Mouse (Mus musculus): ENCODE data around the gene Rbpj.

Gene Rbpj

DNA sequence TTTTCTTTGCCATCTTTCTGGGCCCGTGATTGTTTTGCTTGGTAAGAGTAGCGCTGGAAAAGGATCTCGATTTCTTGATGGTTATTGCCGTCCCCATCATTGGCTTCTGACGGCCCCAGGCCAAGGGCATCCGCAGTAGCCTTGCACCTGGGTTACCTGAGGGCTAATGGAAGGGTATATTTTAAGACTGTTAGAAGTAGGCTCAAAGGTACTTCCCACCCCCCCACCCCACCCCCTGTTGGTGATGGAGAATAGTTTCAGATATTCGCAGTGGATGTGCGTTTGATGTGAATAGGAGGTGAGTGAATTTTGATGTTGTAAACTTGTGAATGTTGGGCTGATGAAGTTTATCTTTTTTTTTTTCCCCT lies 125.7 kb downstream of the Rbpj start:
- DNase-seq (ENCODE audit: low read depth), result peak; percentile 53

DNA sequence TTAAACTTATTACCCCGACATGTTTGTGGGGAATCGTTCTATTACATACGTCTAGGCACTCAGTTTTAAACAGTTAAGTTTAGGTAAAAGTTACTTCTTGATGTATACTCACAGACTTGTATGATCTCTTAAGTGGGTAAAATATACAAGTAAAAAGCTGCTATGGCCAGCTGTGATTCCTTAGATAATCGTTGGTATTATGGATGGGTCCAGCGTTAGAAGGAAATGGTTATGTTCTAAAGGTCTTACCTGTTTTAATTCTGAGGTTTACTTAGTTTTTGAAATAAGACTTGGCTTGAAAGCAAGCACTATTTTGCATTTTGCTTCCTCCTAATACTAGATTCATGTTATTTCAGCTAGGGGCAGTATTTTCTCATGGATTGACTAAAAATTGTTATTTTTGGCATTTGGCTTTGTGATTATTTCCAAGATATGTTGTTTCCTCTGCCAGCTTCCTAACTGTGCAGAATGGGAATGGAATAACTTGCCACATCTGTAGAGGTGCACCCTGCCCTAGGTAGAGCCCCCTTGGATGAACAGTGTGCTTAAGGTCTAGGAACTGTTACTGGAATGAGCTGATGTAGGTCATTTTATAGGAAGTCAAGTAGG lies 127.2 kb downstream of the Rbpj start:
- peak; percentile 58 for DNase-seq (ENCODE audit: low read depth)

DNA sequence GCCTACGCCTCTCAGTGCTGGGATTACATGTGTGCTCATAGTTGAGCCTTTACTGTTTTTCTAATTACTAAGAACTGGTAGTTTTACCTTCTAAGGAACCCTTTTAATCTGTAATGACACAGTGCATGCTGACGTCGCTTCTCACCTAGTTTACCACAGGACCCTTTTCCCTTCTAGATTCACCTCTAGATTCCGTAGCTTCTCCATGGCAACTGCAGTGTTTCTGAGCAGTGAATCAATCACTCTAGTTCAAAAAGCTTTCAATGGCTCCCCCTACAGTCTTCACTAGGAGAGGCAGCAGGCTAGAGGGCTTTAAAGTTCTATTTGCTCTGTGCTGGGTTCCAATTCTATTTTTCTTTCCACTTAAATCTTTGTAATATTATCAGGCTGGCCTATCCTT lies 128.3 kb downstream of the Rbpj start:
- peak; percentile 76 for DNase-seq (ENCODE audit: low read depth)

DNA sequence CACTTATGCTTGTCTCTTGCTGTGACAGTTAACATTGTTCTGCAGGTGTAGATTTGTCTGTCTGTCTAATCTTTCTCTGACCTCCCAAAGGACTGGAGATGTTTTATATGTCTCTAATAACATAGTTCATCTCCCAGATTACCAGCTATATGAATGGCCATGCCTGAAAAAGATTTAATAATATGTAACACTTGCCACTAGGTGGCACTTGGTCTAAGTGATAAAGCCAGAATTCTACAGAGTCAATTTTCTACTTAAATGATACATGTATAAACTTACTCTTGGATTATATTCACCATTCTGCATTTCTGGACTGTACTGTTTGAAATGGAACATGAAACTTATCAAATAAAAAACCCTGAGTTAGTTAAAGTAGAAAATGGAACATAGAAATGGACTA lies 132.6 kb downstream of the Rbpj start:
- DNase-seq (ENCODE audit: low read depth), result peak; percentile 66

DNA sequence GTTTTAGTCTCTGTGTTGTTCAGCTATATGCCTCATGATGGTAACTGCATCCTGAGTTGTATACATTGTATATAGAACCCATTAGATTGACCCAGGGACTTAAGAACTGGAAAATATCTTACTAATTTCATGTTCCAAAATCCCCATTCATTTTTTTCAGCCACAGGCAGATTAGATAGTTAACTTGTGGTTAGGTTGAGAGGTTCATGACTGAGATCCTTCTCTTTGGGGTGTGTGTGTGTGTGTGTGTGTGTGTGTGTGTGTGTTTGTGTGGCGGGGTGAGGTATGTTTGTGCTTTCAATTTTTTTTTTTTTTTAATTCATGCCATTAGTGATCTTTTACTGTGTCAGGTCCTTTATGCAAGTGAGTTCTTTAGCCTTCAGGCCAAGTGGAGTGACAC lies 133.2 kb downstream of the Rbpj start:
- no peak for DNase-seq (ENCODE audit: low read depth)

DNA sequence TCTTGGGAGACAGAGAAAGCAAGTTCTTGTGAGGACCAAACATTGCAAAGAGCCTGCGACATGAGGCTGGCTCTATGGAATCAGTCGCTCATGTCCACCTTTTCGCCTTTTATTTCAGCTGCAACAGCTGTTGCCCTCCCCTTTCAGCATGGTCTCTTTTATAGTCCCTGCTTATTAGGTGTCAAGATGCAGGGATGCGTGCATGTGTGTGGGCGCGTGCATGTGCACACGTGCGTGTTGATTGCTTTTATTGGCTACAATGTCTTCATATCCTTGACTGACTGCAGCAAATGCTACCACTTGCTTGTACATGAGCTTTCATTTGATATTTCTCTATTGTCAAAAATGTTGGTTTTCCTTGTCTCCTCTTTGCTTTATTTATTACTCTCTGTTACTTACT lies 136.2 kb downstream of the Rbpj start:
- no peak for DNase-seq (ENCODE audit: low read depth)

DNA sequence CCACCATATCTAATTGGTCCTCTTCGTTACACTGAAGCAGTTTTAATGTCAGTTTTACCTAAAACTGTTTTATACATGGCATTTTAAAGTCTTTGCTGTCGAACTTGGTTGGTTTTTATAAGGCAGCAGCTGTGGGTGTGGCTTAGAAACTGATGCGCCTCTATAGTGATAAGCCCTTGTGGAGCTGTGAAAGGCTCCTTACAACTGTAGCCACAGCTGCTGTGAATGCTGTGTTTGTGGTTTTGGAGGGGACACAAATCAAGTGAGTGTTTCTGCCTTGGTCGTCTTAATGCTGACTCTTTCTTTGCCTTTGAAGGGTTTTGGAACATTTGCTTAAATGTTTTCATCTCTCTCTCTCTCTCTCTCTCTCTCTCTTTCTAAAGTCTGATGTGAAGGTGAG lies 139.5 kb downstream of the Rbpj start:
- no peak for DNase-seq (ENCODE audit: low read depth)

DNA sequence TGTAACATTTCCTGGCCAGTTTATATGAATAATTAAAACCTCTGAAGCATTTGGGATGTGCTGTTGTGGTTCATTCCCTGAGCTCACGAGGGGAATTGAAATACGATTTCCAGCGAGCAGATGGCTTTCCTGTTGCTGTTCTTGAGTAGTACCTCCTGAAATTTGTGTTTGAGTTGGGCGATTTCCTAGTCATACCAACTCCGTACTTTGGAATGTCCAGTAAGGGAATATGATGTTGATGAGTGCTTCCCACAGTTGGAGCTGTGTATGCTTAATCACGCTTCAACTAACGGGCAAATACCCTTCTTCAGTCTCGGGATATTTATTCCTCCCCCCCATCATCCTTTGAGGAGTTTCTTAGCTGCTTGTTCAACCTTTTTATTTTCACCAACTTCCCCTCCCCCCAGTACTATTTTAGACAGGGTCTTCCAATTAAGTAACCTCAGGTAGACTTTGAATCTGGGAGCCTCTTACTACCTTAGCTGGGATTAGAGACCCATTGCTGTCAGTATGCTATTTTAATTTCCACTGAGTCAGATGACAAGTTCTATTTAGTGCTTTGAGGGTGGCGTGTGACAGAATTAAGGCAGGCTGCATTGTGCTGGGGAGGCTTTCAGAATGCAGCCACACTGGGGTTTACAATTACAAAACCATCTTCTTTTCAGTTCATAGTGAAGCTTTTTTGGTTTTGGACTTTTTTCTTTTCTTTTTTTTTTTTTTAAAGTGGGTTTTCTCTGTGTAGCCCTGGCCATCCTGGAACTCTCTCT lies 141.5 kb downstream of the Rbpj start:
- no peak for DNase-seq (ENCODE audit: low read depth)

DNA sequence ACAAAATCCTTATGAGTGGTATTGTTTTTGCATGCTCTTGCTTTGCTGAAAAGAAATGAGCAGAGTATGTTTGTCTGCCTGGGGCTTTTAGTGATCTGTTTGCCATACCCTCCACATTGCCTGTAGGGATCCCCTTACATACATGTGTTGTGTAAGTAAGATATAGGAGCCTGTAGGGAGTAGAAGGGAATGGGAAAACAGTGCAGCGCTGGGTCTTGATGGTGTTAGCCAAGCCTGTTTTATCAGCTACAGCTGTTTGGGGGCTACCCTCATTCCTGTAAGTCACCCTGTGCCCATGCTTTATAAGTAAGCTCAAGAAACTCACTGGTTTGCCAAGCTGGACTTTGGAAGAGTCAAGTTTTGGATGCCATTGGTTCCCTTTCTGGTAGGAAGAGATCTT lies 152.9 kb downstream of the Rbpj start:
- DNase-seq (ENCODE audit: low read depth), result no peak

DNA sequence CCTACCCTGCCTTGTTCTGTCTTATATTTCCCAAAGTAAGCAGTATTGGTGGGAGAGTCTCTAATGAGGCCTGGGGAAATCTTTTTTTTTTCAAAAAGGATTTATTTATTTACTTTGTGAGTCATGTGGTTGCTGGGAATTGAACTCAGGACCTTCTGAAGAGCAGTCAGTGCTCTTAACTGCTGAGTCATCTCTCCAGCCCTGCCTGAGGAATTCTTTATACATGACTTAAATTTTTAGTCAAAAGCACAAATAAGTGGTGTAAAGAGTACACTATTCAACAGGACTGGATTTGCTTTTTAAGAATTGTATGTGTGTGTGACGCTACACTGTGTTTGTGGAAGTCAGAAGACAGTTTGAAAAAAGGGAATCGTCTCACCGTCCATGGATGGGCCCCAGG lies 166.1 kb downstream of the Rbpj start:
- peak; percentile 76 for DNase-seq (ENCODE audit: low read depth)

DNA sequence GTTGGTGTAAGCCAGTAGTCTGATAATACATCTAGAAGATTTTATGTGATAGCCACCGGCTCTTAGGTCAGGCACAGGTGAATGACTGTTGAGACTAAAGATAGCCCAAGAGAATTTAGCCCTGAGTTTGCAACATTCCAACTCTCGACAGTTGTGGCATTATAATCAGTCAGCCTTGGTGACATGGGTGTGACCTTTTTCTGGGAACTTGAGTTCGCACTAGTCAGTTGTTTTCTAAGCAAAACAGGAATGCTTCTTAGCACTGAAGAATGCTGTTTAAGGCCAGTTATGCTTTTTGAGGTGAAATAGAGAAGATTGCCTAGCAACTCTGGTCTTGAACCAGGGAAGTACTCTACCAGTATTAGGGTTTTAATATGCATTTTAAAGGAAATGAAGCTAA lies 170.8 kb downstream of the Rbpj start:
- no peak for DNase-seq (ENCODE audit: low read depth)

DNA sequence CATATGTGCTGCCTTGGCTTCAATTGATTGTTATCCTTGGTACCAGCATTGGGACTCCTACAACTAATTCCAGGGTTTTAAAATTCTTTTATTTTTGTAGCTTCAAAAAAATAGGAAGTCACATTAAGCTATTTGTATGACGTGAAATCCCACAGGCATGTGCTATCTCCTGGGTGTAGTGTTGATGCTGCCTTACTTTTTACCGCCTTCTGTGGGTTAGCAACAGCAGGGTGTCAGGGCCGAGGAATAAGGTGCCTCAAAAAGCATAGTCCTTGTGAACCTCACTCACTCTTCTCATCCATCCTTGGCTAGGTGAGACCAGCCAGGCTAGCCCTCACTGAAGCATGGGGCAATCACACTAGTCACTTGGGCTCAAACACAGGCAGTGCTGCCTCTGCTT lies 171.3 kb downstream of the Rbpj start:
- DNase-seq (ENCODE audit: low read depth), result no peak

DNA sequence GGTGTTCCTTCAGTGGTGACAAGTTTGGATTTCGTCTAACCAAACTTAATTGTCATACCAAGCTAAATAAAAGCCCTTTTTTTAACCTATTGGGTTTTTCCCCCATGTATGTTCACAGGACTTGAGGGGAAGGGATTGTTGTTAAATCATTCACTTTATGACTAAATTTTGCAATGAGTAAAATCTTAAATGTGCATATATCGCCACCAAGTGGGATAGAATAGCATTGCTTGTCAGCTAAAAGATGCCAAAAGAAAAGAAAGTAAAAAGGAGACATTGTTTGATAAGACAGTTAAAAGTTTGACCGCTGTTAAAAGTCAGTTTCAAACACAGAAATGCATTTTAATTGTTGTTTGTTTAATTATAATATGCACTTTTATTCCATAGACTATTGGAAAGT lies 172.7 kb downstream of the Rbpj start:
- peak; percentile 83 for DNase-seq (ENCODE audit: low read depth)

DNA sequence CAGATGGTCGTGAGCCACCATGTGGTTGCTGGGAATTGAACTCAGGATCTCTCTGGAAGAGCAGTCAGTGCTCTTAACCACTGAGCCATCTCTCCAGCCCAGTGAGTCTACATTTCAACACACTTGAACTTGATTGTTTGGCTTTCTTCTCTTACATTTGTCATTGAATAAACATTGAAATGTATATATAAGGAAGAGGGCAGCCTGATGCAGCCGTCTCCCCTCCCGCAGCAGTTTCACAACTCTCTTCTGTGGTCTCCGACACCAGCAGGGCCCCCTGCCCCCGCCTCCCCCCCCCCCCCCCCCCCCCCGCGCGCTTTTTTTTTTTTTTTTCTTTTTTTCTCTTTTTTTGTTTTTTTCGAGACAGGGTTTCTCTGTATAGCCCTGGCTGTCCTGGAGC lies 180.7 kb downstream of the Rbpj start:
- DNase-seq (ENCODE audit: low read depth), result no peak

DNA sequence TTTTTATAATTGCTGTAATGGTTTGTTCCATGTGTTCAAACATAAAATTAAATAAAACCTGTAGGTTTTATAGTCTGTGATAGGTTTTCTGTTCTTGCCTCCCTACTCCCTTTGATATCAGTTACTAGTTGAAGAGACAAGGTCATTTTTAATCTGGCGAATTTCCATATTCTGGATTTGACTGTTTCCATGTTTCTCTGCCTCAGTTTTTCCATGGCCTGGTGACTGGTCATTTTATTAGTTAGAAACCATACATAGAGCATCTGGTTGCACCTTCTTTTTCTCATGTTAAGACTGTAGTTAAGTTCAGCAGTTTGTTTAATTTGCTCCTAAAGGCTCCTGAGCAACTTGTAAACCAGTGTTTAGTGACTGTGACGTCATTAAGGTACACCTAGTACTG lies 181.4 kb downstream of the Rbpj start:
- DNase-seq (ENCODE audit: low read depth), result no peak

DNA sequence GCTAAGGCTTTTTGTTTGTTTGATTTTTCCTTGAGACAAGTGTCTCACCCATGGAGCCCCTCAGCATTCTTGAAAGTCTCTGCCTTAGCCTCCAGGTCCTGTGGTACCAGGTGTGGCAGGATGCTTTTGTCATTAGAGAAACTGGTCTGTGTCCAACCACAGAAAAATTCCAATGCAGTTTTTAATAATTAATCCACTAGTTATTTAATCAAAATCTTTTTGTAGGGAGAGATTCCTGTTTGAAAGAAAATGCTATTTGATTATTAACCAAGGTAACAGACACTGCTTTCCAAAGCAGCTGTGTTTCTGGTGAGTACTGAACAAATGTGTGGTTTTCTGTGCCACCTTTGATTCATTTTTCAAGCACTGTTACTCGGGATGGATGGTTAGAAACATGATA lies 190.6 kb downstream of the Rbpj start:
- no peak for DNase-seq (ENCODE audit: low read depth)

DNA sequence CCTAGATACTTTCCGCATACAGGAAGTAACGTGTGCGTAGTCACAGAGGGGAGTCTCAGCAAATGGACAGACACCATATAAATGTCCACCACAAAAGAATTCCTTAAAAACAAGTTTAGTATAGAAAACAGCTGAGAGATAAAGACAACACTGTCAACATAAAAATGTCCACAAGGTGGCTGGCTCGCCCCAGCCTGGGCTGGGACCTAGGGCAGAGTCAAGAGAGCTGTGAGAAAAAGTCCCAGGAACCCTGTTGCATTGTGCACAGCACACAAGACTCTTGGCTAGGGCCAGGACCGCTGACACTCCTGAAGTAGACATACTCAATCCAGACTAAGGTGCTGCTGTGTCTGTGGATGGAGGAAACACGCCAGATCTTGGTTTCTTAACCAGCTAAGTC lies 192.0 kb downstream of the Rbpj start:
- DNase-seq (ENCODE audit: low read depth), result peak; percentile 62

DNA sequence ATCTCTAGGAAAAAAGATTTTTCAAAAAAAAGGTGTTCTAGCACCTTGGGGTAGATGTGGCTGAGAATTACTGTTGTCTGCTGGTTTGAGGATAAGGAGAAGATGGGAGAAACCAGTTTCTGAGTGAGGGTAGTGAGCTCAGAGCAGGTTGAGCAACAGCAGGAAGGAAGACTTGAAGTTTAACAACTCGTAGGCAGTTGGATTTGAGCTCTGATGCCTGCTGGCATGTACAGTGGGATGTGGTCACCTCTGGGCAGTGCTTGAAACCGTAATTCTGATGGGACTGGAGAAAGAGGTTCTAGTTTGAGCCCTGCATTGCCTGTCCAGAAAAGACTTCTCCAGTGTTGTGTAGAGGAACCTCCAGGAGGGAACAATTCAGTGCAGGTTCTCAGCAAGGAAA lies 195.6 kb downstream of the Rbpj start:
- no peak for DNase-seq (ENCODE audit: low read depth)

DNA sequence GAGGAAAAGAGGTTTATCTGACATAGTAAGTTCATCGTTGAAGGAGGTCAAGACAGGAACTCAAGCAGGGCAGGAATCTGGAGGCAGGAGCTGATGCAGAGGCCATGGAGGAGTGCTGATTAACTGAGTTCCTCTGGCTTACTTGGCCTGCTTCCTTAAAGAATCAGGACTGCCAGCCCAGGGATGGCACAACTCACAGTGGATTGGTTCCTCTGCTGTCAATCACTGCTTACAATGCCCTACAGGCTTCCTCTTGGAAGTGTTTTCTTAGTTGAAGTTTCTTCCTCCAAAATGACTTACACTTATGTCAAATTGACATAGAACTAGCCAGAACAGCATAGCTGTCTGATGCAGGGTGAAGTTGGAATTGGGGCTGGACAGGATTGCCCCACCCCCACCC lies 196.5 kb downstream of the Rbpj start:
- no peak for DNase-seq (ENCODE audit: low read depth)

DNA sequence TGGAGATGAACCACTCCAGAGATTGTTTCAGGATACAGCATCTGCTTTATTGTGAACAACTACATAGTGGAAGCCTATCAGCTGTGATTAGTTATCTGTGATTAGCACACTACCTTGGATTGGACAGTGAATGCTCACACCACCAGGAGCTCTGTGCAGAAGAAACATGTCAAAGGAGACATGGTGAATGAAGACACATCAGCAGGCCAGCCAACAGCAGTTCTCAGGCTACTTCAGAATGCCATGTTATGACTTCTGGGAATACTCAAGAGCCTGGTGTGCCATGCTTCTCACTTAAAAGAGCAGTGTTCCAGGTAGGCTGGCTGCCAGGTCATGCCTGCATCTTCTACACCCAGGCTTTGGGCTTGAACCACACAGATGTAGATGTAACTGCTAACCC lies 197.7 kb downstream of the Rbpj start:
- DNase-seq (ENCODE audit: low read depth), result no peak

DNA sequence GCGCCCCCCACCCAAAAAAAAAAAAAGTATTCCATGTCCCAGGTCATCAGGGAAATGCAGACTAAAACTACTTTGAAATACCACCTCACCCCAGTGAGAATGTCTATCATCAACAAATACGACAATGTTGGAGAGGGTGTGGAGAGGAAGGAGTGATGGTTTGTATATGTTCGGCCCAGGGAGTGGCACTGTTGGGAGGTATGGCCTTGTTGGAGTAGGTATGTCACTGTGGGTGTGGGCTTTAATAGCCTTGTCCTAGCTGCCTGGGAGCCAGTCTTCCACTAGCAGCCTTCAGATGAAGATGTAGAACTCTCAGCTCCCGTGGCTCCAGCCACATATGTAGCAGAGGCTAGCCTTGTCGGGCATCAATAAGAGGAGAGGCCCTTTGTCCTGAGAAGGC lies 202.1 kb downstream of the Rbpj start:
- no peak for DNase-seq (ENCODE audit: low read depth)

DNA sequence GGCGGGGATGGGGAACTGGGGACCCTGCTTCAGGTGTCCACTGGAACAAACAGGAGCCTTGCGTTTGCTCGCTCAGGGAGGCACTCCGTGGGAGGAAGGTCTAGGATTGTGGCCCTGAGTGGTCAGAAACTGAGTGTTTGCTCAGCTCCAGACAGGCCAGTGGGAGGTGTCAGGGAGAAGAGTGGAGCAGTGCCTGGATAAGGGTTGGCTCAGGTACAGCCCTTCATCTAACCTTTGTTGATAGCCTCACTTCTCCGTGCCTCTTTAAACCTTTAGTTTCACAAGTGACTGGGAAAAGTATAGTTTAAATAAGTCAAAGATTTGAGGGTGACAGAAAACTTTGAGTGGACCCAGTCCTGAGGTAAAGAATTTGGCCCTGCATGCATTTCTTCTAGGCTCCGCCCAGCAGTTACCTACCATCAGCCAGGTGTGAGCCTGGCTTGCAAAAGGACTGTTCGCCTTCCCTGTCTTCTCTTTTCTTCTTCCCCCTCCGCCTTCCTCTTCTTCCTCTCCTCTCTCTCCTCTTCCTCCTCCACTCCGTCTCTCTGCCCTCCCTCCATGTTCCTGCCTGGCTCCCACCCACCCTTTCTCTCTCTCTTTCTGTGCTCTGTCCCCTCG lies 204.5 kb downstream of the Rbpj start:
- DNase-seq (ENCODE audit: low read depth), result no peak

DNA sequence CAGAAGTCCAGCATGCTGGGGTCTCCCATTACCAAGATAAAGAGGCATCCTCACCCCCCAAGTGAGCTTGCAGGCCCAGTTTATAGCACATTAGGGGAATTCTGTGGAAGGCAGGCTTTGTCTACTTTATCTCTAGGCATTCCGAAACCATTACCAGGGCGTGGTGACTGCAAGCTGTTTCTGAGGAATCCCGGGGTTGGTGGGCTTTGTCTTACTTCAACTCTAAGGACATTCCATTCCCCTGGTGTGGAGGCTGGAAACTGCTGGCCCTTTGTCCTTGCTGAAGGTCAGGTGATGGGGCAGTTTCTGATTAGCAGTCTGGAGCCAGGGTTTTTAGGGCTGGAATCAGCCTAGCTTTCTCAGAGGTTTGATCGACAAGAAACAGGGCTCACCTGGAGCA lies 205.6 kb downstream of the Rbpj start:
- no peak for DNase-seq (ENCODE audit: low read depth)

DNA sequence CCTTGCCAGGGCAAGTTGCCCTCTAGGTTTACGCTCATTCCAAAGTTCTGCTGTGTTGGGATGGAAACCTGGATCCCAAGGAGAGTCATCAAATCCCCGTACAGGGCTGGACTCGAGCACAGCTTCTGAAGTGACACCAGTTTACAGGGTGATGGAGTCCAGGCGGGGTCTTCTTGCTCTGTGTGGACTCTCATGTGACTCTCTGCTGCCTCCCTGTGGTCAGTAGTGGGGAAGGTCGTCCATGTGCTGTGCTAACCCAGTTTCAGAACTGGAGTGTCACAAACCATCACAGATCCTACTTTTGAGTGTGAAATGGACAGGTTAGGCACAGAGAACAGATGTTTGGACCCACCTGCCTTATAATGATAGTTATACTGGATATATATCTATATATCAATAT lies 206.4 kb downstream of the Rbpj start:
- peak; percentile 88 for DNase-seq (ENCODE audit: low read depth)
